Mouse (Mus musculus): ENCODE measurements around the gene Rnf145. TPM values are rescaled to one million over a fixed set of nuclear protein-coding genes. Genes with fewer than 3 reads are reported as not detected.

The Rnf145 gene
- polyA plus RNA-seq, 1 experiment from 2014 or later: 127 TPM

GRCm38 (mm10) chr11:44529716-44530115 is 11.0 kb downstream of the Rnf145 start:
- WGBS: 86% methylated on average over 5 of the region's 5 CpGs
- no peak overlapping the region for H3K4me3 ChIP-seq (replicated peaks)
- H3K27me3 ChIP-seq: no peaks in the 10 kb centered on the region

GRCm38 (mm10) chr11:44530382-44530781 is 11.6 kb downstream of the Rnf145 start:
- no peak overlapping the region for H3K4me3 ChIP-seq (replicated peaks)
- H3K4me2 ChIP-seq (replicated peaks): no peak overlapping the region
- no peaks in the 10 kb centered on the region for H3K4me1 ChIP-seq (replicated peaks)
- 68% methylated on average over 8 of the region's 8 CpGs for WGBS
- no peak for ATAC-seq
- H3K27ac ChIP-seq: no peak overlapping the region
- no peak overlapping the region for H3K9ac ChIP-seq (replicated peaks)
- peaks cover 65% of the 10 kb centered on the region for H3K36me3 ChIP-seq
- H3K9me3 ChIP-seq: no peaks in the 10 kb centered on the region
- no peaks in the 10 kb centered on the region for H3K27me3 ChIP-seq

More at GRCm38 (mm10) chr11:44529716-44530115, 11.0 kb downstream of the Rnf145 start:
- H3K9me3 ChIP-seq: no peaks in the 10 kb centered on the region
- H3K9ac ChIP-seq (replicated peaks): no peak overlapping the region
- no peak for ATAC-seq
- H3K36me3 ChIP-seq: peaks cover 65% of the 10 kb centered on the region
- no peak overlapping the region for H3K27ac ChIP-seq
- no peaks in the 10 kb centered on the region for H3K4me1 ChIP-seq (replicated peaks)
- no peak overlapping the region for H3K4me2 ChIP-seq (replicated peaks)

- no peaks in the 10 kb centered on the region for H3K27me3 ChIP-seq
- no peak overlapping the region for H3K27ac ChIP-seq
- no peak overlapping the region for H3K9ac ChIP-seq (replicated peaks)
- no peaks in the 10 kb centered on the region for H3K9me3 ChIP-seq
- peaks cover 62% of the 10 kb centered on the region for H3K36me3 ChIP-seq
- WGBS: 94% methylated on average over 11 of the region's 11 CpGs
- no peak for ATAC-seq
- H3K4me3 ChIP-seq (replicated peaks): no peak overlapping the region
- no peak overlapping the region for H3K4me2 ChIP-seq (replicated peaks)
- H3K4me1 ChIP-seq (replicated peaks): no peaks in the 10 kb centered on the region
These were observed 12.1 kb downstream of the Rnf145 start for GRCm38 (mm10) chr11:44530867-44531266.

- Histone ChIP-seq H3K4me3 (replicated peaks) (no peak overlapping the region), H3K27ac (no peak overlapping the region), H3K4me1 (replicated peaks) (no peaks in the 10 kb centered on the region), H3K27me3 (no peaks in the 10 kb centered on the region), H3K9ac (replicated peaks) (no peak overlapping the region), H3K9me3 (no peaks in the 10 kb centered on the region), H3K4me2 (replicated peaks) (no peak overlapping the region), H3K36me3 (peaks cover 56% of the 10 kb centered on the region)
- WGBS: 96% methylated on average over 4 of the region's 4 CpGs
- ATAC-seq: no peak
These were observed 12.9 kb downstream of the Rnf145 start for GRCm38 (mm10) chr11:44531617-44532016.

- H3K27ac ChIP-seq: no peak overlapping the region
- ATAC-seq: no peak
- 96% methylated on average over 17 of the region's 17 CpGs for WGBS
- H3K4me1 ChIP-seq (replicated peaks): no peaks in the 10 kb centered on the region
- H3K4me3 ChIP-seq (replicated peaks): no peak overlapping the region
- no peak overlapping the region for H3K4me2 ChIP-seq (replicated peaks)
- no peak overlapping the region for H3K9ac ChIP-seq (replicated peaks)
- H3K27me3 ChIP-seq: no peaks in the 10 kb centered on the region
- peaks cover 58% of the 10 kb centered on the region for H3K36me3 ChIP-seq
- no peaks in the 10 kb centered on the region for H3K9me3 ChIP-seq
These were observed 14.3 kb downstream of the Rnf145 start for GRCm38 (mm10) chr11:44532846-44533781.

- no peak overlapping the region for H3K9ac ChIP-seq (replicated peaks)
- H3K36me3 ChIP-seq: peaks cover 56% of the 10 kb centered on the region
- ATAC-seq: no peak
- 92% methylated on average over 12 of the region's 12 CpGs for WGBS
- H3K4me1 ChIP-seq (replicated peaks): no peaks in the 10 kb centered on the region
- H3K27me3 ChIP-seq: no peaks in the 10 kb centered on the region
- no peak overlapping the region for H3K27ac ChIP-seq
- H3K9me3 ChIP-seq: no peaks in the 10 kb centered on the region
- H3K4me3 ChIP-seq (replicated peaks): no peak overlapping the region
- H3K4me2 ChIP-seq (replicated peaks): no peak overlapping the region
These were observed 16.4 kb downstream of the Rnf145 start for GRCm38 (mm10) chr11:44534999-44535750.

GRCm38 (mm10) chr11:44537403-44537802 is 18.6 kb downstream of the Rnf145 start:
- ATAC-seq: no peak
- Histone ChIP-seq H3K4me3 (replicated peaks) (no peak overlapping the region), H3K27me3 (no peaks in the 10 kb centered on the region), H3K9ac (replicated peaks) (no peak overlapping the region), H3K36me3 (peaks cover 59% of the 10 kb centered on the region), H3K27ac (no peak overlapping the region), H3K4me1 (replicated peaks) (no peaks in the 10 kb centered on the region), H3K4me2 (replicated peaks) (no peak overlapping the region), H3K9me3 (no peaks in the 10 kb centered on the region)
- WGBS: 91% methylated on average over 7 of the region's 7 CpGs

GRCm38 (mm10) chr11:44538101-44538500 is 19.3 kb downstream of the Rnf145 start:
- no peak overlapping the region for H3K4me2 ChIP-seq (replicated peaks)
- peaks cover 58% of the 10 kb centered on the region for H3K36me3 ChIP-seq
- H3K9ac ChIP-seq (replicated peaks): no peak overlapping the region
- no peak overlapping the region for H3K4me3 ChIP-seq (replicated peaks)
- no peaks in the 10 kb centered on the region for H3K4me1 ChIP-seq (replicated peaks)
- H3K9me3 ChIP-seq: no peaks in the 10 kb centered on the region
- H3K27me3 ChIP-seq: no peaks in the 10 kb centered on the region
- 97% methylated on average over 3 of the region's 3 CpGs for WGBS
- no peak for ATAC-seq
- H3K27ac ChIP-seq: no peak overlapping the region

- H3K27me3 ChIP-seq: no peaks in the 10 kb centered on the region
- H3K36me3 ChIP-seq: peaks cover 58% of the 10 kb centered on the region
- WGBS: 95% methylated on average over 10 of the region's 10 CpGs
- no peak overlapping the region for H3K4me2 ChIP-seq (replicated peaks)
- ATAC-seq: no peak
- no peaks in the 10 kb centered on the region for H3K4me1 ChIP-seq (replicated peaks)
- H3K4me3 ChIP-seq (replicated peaks): no peak overlapping the region
- H3K9me3 ChIP-seq: no peaks in the 10 kb centered on the region
- H3K27ac ChIP-seq: no peak overlapping the region
- H3K9ac ChIP-seq (replicated peaks): no peak overlapping the region
These were observed 19.9 kb downstream of the Rnf145 start for GRCm38 (mm10) chr11:44538501-44539290.

GRCm38 (mm10) chr11:44539291-44539930 is 20.6 kb downstream of the Rnf145 start:
- Histone ChIP-seq H3K27me3 (no peaks in the 10 kb centered on the region), H3K9ac (replicated peaks) (no peak overlapping the region), H3K36me3 (peaks cover 55% of the 10 kb centered on the region), H3K4me1 (replicated peaks) (no peaks in the 10 kb centered on the region), H3K27ac (no peak overlapping the region), H3K4me3 (replicated peaks) (no peak overlapping the region), H3K4me2 (replicated peaks) (no peak overlapping the region), H3K9me3 (no peaks in the 10 kb centered on the region)
- WGBS: 80% methylated on average over 10 of the region's 10 CpGs
- ATAC-seq: no peak

- ATAC-seq: no peak
- 91% methylated on average over 9 of the region's 9 CpGs for WGBS
- Histone ChIP-seq H3K4me3 (replicated peaks) (no peak overlapping the region), H3K27ac (no peak overlapping the region), H3K4me1 (replicated peaks) (no peaks in the 10 kb centered on the region), H3K4me2 (replicated peaks) (no peak overlapping the region), H3K9ac (replicated peaks) (no peak overlapping the region), H3K9me3 (no peaks in the 10 kb centered on the region), H3K36me3 (peaks cover 56% of the 10 kb centered on the region), H3K27me3 (no peaks in the 10 kb centered on the region)
These were observed 21.5 kb downstream of the Rnf145 start for GRCm38 (mm10) chr11:44540243-44540642.
